Mouse (Mus musculus): Measurements from ENCODE around the gene Atp4b. TPM values are rescaled to one million over a fixed set of nuclear protein-coding genes. Genes with fewer than 3 reads are reported as not detected.

Atp4b gene
- polyA plus RNA-seq, 1 experiment: not detected

DNA sequence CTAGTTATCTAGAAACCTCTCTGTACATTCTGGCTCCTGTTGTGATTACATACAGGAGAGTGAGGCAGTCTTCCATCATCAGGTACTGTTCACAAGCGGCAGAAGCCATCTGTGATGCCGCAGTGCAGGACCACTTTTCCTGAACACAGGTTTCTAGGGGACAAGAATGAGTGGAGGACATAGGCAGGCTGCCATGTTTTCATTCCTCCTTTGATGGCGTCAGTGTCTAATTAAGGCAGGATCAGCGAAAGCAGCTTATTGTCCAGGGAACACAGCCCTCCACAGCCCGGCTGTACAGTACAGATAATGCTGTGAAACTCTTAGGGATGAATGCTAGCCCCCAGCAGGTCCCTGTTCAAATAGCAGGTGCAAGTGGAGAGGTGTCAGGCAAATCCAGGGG, 9.4 kb upstream of the Atp4b start:
- DNase-seq: no peak
- Histone ChIP-seq H3K27me3 (ENCODE audit: control insufficient read depth, insufficient read depth, low read length) (no peaks in the 10 kb centered on the region), H3K27ac (ENCODE audit: insufficient read depth, low read length) (no peak overlapping the region), H3K4me3 (replicated peaks; ENCODE audit: insufficient read depth, low read depth, low read length) (no peak overlapping the region), H3K4me1 (ENCODE audit: control insufficient read depth, insufficient read depth, low read length) (no peaks in the 10 kb centered on the region)
- WGBS: 69% methylated on average over 5 of the region's 5 CpGs
- no peak for TF ChIP-seq CTCF (IDR thresholded peaks at IDR 0.05; ENCODE audit: borderline replicate concordance, insufficient read depth, low read depth, low read length)
- no peak for TF ChIP-seq POLR2A (IDR thresholded peaks at IDR 0.05; ENCODE audit: borderline replicate concordance, insufficient read depth, low read length)

- WGBS: 68% methylated on average over 5 of the region's 5 CpGs
- DNase-seq: no peak
- H3K27ac ChIP-seq (ENCODE audit: insufficient read depth, low read length): no peak within 1 kb of the TSS
- no peak within 1 kb of the TSS for H3K4me3 ChIP-seq (replicated peaks; ENCODE audit: insufficient read depth, low read depth, low read length)
- no peaks in the 10 kb centered on the region for H3K4me1 ChIP-seq (ENCODE audit: control insufficient read depth, insufficient read depth, low read length)
- no peak for TF ChIP-seq POLR2A (IDR thresholded peaks at IDR 0.05; ENCODE audit: borderline replicate concordance, insufficient read depth, low read length)
- no peak for TF ChIP-seq CTCF (IDR thresholded peaks at IDR 0.05; ENCODE audit: borderline replicate concordance, insufficient read depth, low read depth, low read length)
- H3K27me3 ChIP-seq (ENCODE audit: control insufficient read depth, insufficient read depth, low read length): no peaks in the 10 kb centered on the region
These were observed 8.1 kb upstream of the Atp4b start, which contains the start of gene Grk1 for GRCm38 (mm10) chr8:13404666-13405131. Gene Grk1, plus strand, starts transcription at chr8:13405081.

GRCm38 (mm10) chr8:13403517-13403916, 6.9 kb upstream of the Atp4b start:
- no peak overlapping the region for H3K27ac ChIP-seq (ENCODE audit: insufficient read depth, low read length)
- WGBS: 77% methylated on average over 6 of the region's 6 CpGs
- TF ChIP-seq CTCF (IDR thresholded peaks at IDR 0.05; ENCODE audit: borderline replicate concordance, insufficient read depth, low read depth, low read length) (no peak), POLR2A (IDR thresholded peaks at IDR 0.05; ENCODE audit: borderline replicate concordance, insufficient read depth, low read length) (no peak)
- no peak overlapping the region for H3K4me3 ChIP-seq (replicated peaks; ENCODE audit: insufficient read depth, low read depth, low read length)
- no peak for DNase-seq
- no peaks in the 10 kb centered on the region for H3K27me3 ChIP-seq (ENCODE audit: control insufficient read depth, insufficient read depth, low read length)
- no peaks in the 10 kb centered on the region for H3K4me1 ChIP-seq (ENCODE audit: control insufficient read depth, insufficient read depth, low read length)

DNA sequence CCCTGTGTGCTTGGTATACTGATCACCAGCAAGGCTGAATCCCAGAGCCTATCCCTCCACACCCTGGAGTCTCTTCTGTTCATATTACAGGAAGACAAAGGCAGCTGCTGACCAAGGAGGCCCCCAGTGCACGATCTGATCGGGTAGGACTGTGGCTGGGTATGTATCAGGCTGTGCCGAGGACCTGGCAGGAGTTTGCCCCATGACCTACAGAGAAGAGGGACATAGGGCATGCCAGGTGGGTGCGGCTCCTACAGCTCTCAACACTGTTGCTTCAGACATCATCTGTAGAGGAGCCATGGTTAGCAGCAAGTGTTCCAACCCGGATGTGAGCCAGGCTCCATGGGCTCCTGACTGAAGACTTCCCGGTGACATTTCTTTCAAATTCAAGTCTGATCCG, 2.8 kb downstream of the Atp4b start:
- Histone ChIP-seq H3K27ac (ENCODE audit: insufficient read depth, low read length) (no peak overlapping the region), H3K27me3 (ENCODE audit: control insufficient read depth, insufficient read depth, low read length) (no peaks in the 10 kb centered on the region), H3K4me3 (replicated peaks; ENCODE audit: insufficient read depth, low read depth, low read length) (no peak overlapping the region), H3K4me1 (ENCODE audit: control insufficient read depth, insufficient read depth, low read length) (no peaks in the 10 kb centered on the region)
- TF ChIP-seq POLR2A (IDR thresholded peaks at IDR 0.05; ENCODE audit: borderline replicate concordance, insufficient read depth, low read length) (no peak), CTCF (IDR thresholded peaks at IDR 0.05; ENCODE audit: borderline replicate concordance, insufficient read depth, low read depth, low read length) (no peak)
- WGBS: 75% methylated on average over 7 of the region's 7 CpGs
- no peak for DNase-seq

- WGBS: 69% methylated on average over 2 of the region's 2 CpGs
- DNase-seq: no peak
- H3K4me3 ChIP-seq (replicated peaks; ENCODE audit: insufficient read depth, low read depth, low read length): no peak overlapping the region
- H3K27ac ChIP-seq (ENCODE audit: insufficient read depth, low read length): no peak overlapping the region
- TF ChIP-seq POLR2A (IDR thresholded peaks at IDR 0.05; ENCODE audit: borderline replicate concordance, insufficient read depth, low read length) (no peak), CTCF (IDR thresholded peaks at IDR 0.05; ENCODE audit: borderline replicate concordance, insufficient read depth, low read depth, low read length) (no peak)
- no peaks in the 10 kb centered on the region for H3K27me3 ChIP-seq (ENCODE audit: control insufficient read depth, insufficient read depth, low read length)
- H3K4me1 ChIP-seq (ENCODE audit: control insufficient read depth, insufficient read depth, low read length): no peaks in the 10 kb centered on the region
These were observed 7.9 kb downstream of the Atp4b start for GRCm38 (mm10) chr8:13388744-13389143.

DNA sequence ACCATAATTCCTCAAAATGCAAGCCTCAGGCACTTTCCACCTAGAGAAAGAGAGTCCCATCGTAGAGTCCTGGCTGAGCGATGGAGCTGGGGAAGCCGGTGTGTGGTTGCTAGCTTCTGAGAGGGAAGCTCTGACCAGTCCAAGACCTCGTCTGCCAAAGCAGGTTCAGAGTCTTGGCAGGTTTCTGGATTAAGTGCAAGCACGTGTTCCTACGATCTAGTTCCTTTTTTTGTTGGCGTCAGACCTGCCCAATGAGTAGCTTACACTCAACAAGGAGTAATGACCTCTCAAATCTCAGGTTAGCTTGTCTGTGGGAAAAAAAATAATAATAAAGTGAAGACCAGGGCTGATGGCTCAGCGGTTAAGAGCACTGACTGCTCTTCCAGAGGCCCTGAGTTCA, 8.9 kb downstream of the Atp4b start:
- DNase-seq: no peak
- no peak for TF ChIP-seq POLR2A (IDR thresholded peaks at IDR 0.05; ENCODE audit: borderline replicate concordance, insufficient read depth, low read length)
- TF ChIP-seq CTCF (IDR thresholded peaks at IDR 0.05; ENCODE audit: borderline replicate concordance, insufficient read depth, low read depth, low read length): no peak
- Histone ChIP-seq H3K27me3 (ENCODE audit: control insufficient read depth, insufficient read depth, low read length) (no peaks in the 10 kb centered on the region), H3K27ac (ENCODE audit: insufficient read depth, low read length) (no peak overlapping the region), H3K4me3 (replicated peaks; ENCODE audit: insufficient read depth, low read depth, low read length) (no peak overlapping the region), H3K4me1 (ENCODE audit: control insufficient read depth, insufficient read depth, low read length) (no peaks in the 10 kb centered on the region)
- WGBS: 65% methylated on average over 8 of the region's 8 CpGs

DNA sequence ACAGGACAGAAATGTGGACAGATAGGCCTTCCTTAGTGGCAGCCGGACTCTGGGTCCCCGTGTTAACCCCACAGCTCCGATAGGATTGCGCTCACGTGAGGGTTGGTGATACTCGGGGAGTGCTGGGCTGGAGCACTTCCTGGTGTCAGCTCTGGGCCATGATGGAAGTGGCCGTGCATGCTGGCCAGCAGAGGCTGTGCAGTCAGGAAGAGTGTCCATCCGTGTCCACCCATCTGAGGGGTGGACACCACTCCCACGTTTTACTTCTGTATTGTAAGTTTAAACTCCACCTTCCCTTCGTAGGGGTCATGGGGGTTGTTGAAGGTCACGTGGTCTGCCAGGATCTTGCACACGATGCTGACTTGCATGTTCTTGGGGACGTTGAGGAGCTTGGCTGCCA, 10.3 kb downstream of the Atp4b start:
- Histone ChIP-seq H3K27me3 (ENCODE audit: control insufficient read depth, insufficient read depth, low read length) (no peaks in the 10 kb centered on the region), H3K4me3 (replicated peaks; ENCODE audit: insufficient read depth, low read depth, low read length) (no peak overlapping the region), H3K27ac (ENCODE audit: insufficient read depth, low read length) (no peak overlapping the region), H3K4me1 (ENCODE audit: control insufficient read depth, insufficient read depth, low read length) (no peaks in the 10 kb centered on the region)
- DNase-seq: no peak
- TF ChIP-seq CTCF (IDR thresholded peaks at IDR 0.05; ENCODE audit: borderline replicate concordance, insufficient read depth, low read depth, low read length) (no peak), POLR2A (IDR thresholded peaks at IDR 0.05; ENCODE audit: borderline replicate concordance, insufficient read depth, low read length) (no peak)
- 64% methylated on average over 13 of the region's 13 CpGs for WGBS

DNA sequence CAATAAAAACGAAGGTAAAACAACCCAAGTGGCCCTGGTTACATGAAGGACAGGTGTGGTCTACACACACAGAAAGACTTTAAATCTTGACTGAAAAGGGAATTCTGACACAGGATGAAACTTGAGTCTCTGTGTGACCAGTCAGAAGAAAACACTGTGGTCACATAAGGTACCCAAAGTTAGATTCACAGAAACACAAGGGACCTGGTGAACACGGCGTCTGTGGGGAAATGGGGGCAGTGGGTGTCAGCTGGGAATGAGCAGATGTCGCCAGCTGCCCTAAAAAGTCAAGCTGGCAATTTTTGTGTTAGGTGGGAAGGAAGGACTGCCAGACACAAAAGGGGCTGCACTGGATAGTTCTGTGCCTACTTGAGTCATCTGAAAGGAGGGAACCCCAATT, 13.6 kb downstream of the Atp4b start:
- TF ChIP-seq POLR2A (IDR thresholded peaks at IDR 0.05; ENCODE audit: borderline replicate concordance, insufficient read depth, low read length): no peak
- no peak for TF ChIP-seq CTCF (IDR thresholded peaks at IDR 0.05; ENCODE audit: borderline replicate concordance, insufficient read depth, low read depth, low read length)
- DNase-seq: no peak
- 90% methylated on average over 4 of the region's 4 CpGs for WGBS

More for the DNA sequence above, 13.6 kb downstream of the Atp4b start:
- H3K4me3 ChIP-seq (replicated peaks; ENCODE audit: insufficient read depth, low read depth, low read length): no peak overlapping the region
- no peak overlapping the region for H3K27ac ChIP-seq (ENCODE audit: insufficient read depth, low read length)
- H3K4me1 ChIP-seq (ENCODE audit: control insufficient read depth, insufficient read depth, low read length): no peaks in the 10 kb centered on the region
- H3K27me3 ChIP-seq (ENCODE audit: control insufficient read depth, insufficient read depth, low read length): no peaks in the 10 kb centered on the region

All from cerebellum, adult 2 months (tissue).